Mouse (Mus musculus): ENCODE measurements at regions not wholly inside any gene's neighbourhood (a gene's known extent, or its start where the extent isn't known, plus 50 kb on each side); places are given as distances from the start of the nearest gene placed in this dataset.

DNA sequence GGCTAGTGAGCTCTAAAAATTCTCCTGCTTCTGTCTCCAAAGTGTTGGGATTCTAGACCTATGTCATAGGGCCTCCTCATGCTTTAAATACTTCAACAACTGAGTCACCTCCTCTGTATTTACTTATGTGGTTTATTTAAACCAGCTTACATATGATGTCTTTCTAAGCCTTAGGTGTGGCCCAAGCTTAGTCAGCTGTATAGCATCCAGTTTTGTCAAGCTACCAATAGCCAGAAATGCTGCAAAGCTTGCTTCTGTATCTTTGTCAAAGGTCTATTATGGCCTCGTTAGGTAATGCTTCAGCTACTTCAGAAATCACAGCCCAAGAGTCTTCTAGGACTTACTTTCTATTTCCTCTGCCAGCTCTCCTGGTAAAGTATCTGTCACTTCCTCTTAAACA is 741.9 kb upstream of the Jmjd1c start:
- Histone ChIP-seq H3K4me3 (no peak overlapping the region), H3K27me3 (no peaks in the 10 kb centered on the region), H3K9me3 (replicated peaks) (no peaks in the 10 kb centered on the region), H3K4me2 (replicated peaks) (no peak overlapping the region), H3K36me3 (no peaks in the 10 kb centered on the region), H3K27ac (no peak overlapping the region), H3K9ac (no peak overlapping the region), H3K4me1 (no peaks in the 10 kb centered on the region)
- 80% methylated on average over 1 of the region's 1 CpGs for WGBS
- no peak for ATAC-seq (ENCODE audit: low FRiP score)

DNA sequence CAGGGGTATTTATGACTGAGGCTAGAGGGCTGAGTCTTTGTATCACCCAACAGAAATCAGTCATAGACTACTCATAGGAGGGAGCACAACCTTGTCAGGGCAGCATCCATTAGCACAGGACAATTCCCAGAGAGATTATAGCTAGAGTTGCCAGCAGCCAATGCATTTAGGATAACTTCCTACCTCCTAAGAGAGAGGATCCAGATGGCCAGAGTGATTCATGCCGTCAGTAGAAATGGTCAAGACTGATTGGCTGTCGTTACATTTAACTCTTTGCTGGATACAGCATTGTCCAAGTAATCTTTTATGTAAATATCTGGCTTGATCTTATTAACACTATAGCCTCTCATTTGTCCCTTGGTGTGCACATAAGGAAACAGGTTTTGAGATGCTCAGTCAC is 740.9 kb upstream of the Jmjd1c start:
- H3K9ac ChIP-seq, result no peak overlapping the region
- WGBS, result 76% methylated on average over 2 of the region's 2 CpGs
- H3K36me3 ChIP-seq, result no peaks in the 10 kb centered on the region
- H3K4me2 ChIP-seq (replicated peaks), result no peak overlapping the region
- no peak overlapping the region for H3K27ac ChIP-seq
- H3K9me3 ChIP-seq (replicated peaks), result no peaks in the 10 kb centered on the region
- no peaks in the 10 kb centered on the region for H3K27me3 ChIP-seq
- no peak for ATAC-seq (ENCODE audit: low FRiP score)
- no peaks in the 10 kb centered on the region for H3K4me1 ChIP-seq
- no peak overlapping the region for H3K4me3 ChIP-seq

DNA sequence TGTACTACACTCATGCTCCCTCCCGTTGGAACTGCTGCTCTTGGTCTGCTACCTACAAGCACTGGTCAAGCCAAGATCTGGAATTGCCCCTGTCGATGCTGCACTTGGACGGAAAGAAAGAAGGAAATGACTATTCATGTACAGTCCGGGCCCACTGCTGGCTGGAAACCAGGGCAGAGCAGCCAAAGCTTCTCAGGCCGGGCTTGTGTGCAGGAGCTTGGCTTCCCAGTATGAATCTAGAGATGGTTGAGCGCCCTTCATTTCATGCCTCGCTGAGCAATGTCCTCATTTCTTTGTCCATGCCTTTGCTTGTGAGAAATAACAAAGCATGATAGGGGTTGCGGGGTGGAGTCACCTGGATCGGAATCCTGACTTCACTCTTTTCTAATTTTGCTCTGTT is 738.2 kb upstream of the Jmjd1c start:
- Histone ChIP-seq H3K4me2 (replicated peaks) (no peak overlapping the region), H3K9ac (no peak overlapping the region), H3K4me1 (no peaks in the 10 kb centered on the region), H3K9me3 (replicated peaks) (no peaks in the 10 kb centered on the region), H3K4me3 (no peak overlapping the region), H3K27ac (no peak overlapping the region), H3K27me3 (no peaks in the 10 kb centered on the region), H3K36me3 (no peaks in the 10 kb centered on the region)
- no peak for ATAC-seq (ENCODE audit: low FRiP score)
- WGBS, result 78% methylated on average over 9 of the region's 9 CpGs

DNA sequence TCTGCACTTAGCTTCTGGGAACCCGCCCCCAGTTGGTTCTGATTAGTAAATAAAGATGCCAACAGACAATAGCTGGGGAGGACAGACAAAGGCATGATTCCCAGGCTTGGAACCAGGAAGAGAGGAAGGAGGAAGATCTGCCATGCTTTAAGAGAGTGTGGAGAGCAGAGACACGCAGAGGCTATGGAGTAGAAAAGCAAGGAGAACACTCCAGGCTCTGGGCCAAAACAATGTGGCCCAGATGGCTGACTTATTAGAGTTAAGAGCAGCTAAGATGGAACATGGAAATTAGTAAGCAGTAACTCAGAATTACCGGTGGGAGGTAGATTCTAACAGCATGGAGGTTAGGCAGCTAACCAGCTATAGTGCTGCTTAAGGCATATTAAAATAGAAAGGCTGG is 725.8 kb upstream of the Jmjd1c start:
- no peaks in the 10 kb centered on the region for H3K36me3 ChIP-seq
- no peaks in the 10 kb centered on the region for H3K9me3 ChIP-seq (replicated peaks)
- H3K9ac ChIP-seq, result no peak overlapping the region
- no peak overlapping the region for H3K27ac ChIP-seq
- 71% methylated on average over 3 of the region's 3 CpGs for WGBS
- no peak for ATAC-seq (ENCODE audit: low FRiP score)
- H3K4me3 ChIP-seq, result no peak overlapping the region
- H3K4me2 ChIP-seq (replicated peaks), result no peak overlapping the region
- H3K27me3 ChIP-seq, result no peaks in the 10 kb centered on the region
- no peaks in the 10 kb centered on the region for H3K4me1 ChIP-seq

DNA sequence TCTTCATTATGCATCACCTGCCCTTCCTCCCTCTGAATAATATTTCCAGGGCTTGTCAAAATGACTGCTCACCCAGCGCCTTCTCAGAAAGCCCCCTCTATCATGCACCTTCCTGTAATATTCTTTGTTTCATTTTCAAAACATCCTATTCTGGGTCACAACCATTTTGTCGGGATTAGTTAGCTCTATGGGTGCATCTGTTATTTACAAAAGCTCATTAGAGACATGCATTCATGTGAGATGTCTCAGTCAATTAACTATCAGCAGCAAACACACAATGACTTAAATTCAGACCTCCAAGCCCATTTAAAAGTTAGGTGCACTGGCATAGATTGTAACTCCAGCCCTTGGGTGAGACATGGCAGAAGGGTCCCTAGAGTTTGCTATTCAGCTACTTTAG is 724.2 kb upstream of the Jmjd1c start:
- Histone ChIP-seq H3K27me3 (no peaks in the 10 kb centered on the region), H3K27ac (no peak overlapping the region), H3K4me2 (replicated peaks) (no peak overlapping the region), H3K4me3 (no peak overlapping the region), H3K9ac (no peak overlapping the region), H3K9me3 (replicated peaks) (no peaks in the 10 kb centered on the region), H3K36me3 (no peaks in the 10 kb centered on the region), H3K4me1 (no peaks in the 10 kb centered on the region)
- no peak for ATAC-seq (ENCODE audit: low FRiP score)
- WGBS, result 81% methylated on average over 2 of the region's 2 CpGs

Measured in hindbrain, embryonic 12.5 days (tissue).